Mouse (Mus musculus) T-cell, adult 66 days (primary cell): Measurements from ENCODE around the gene Napb. TPM values are rescaled to one million over a fixed set of nuclear protein-coding genes. Genes with fewer than 3 reads are reported as not detected.

Experiments used
- total RNA-seq, 2 experiments: library from RNA; stranded (reverse); gene quantifications; 3 replicates in 1 of 2; 4 replicates in 1 of 2; pipeline ENCODE4 v1.2.4; 2023

Gene Napb
- total RNA-seq: 1 to 10 TPM in 1 of 2 experiments, under 1 TPM in 1; 0.77 to 1.1 TPM

GRCm38 (mm10) chr2:148732327-148733000 is at the start of gene Napb:
Napb (minus strand) TSS chr2:148732467.

GRCm38 (mm10) chr2:148781709-148782108 is 49.4 kb upstream of the Napb start, which contains the start of gene 8030411F24Rik:
8030411F24Rik (plus strand) TSS chr2:148782009.

GRCm38 (mm10) chr2:148771397-148771796 is 39.1 kb upstream of the Napb start, which contains the start of gene Cst11:
Cst11 (minus strand) TSS chr2:148771497.

GRCm38 (mm10) chr2:148750058-148750457 is 17.8 kb upstream of the Napb start, which contains the start of gene Cstl1:
Cstl1 (plus strand) TSS chr2:148750358.

GRCm38 (mm10) chr2:148680775-148681291 is 51.4 kb downstream of the Napb start, which contains the start of gene Gzf1:
Gzf1 (plus strand) TSS chr2:148681023.

GRCm38 (mm10) chr2:148672199-148673096 is 59.8 kb downstream of the Napb start, which contains the start of gene Nxt1:
Nxt1 (plus strand) TSS chr2:148672601.

Other genes with a start within 250 kb of the Napb start
- 10 to 100 TPM; 17.2 to 21.2 TPM for gene Nxt1, start 59.9 kb downstream of the Napb start, total RNA-seq
- gene Gzf1, start 51.4 kb downstream of the Napb start, total RNA-seq: 1 to 10 TPM; 9.5 to 9.9 TPM
- gene Cstl1, start 17.9 kb upstream of the Napb start, total RNA-seq: not detected
- gene Cst11, start 39.0 kb upstream of the Napb start, total RNA-seq: not detected
- gene 8030411F24Rik, start 49.5 kb upstream of the Napb start, total RNA-seq: not detected
- gene Cst12, start 56.9 kb upstream of the Napb start, total RNA-seq: not detected
- gene Cst8, start 66.3 kb upstream of the Napb start, total RNA-seq: not detected
- not detected for gene Cst13, start 87.6 kb upstream of the Napb start, total RNA-seq
- gene Cst9, start 102.7 kb upstream of the Napb start, total RNA-seq: not detected
- not detected for gene 9230104L09Rik, start 132.6 kb upstream of the Napb start, total RNA-seq
- gene Cst3, start 143.2 kb upstream of the Napb start, total RNA-seq: 10 to 100 TPM; 66.1 to 78.2 TPM